19 mouse cellular contexts compared by ENCODE assay signal in genomic region chr16:95745685-95746084, GRCm38 (mm10). TPM values are rescaled to one million over a fixed set of nuclear protein-coding genes. Genes with fewer than 3 reads are reported as not detected.
DNase-seq lines count a peak whose midpoint lies in the region; ATAC-seq lines count a peak whose summit lies in the region.
"Had no signal": no experiment of that assay in that cellular context is flagged by ENCODE, and none has a peak within 500 bp of the region (broad histone marks: within the 10 kb centered on the region; RNA-seq: fewer than 3 reads in every experiment).

No protein-coding gene starts in this region.

- H3K27ac ChIP-seq in heart, embryonic 16.5 days (ENCODE audit: low read length): peak overlapping the region; percentile 47
- H3K27ac ChIP-seq in lung, embryonic 15.5 days: peak overlapping the region; percentile 37; the same call in 1 of the 2 replicates
- peak overlapping the region; percentile 29; the same call in 1 of the 2 replicates for H3K27ac ChIP-seq in embryonic facial prominence, embryonic 14.5 days (replicated peaks; ENCODE audit: low read depth, low read length)
- no peak overlapping the region for H3K27ac ChIP-seq in hindbrain, embryonic 11.5 days (ENCODE audit: low read depth, low read length)
- H3K27ac ChIP-seq: forebrain, embryonic 15.5 days; hindbrain, embryonic 12.5 days had no signal

- no peaks in the 10 kb centered on the region for H3K36me3 ChIP-seq in heart, embryonic 16.5 days (ENCODE audit: control insufficient read depth, insufficient read depth)
- H3K36me3 ChIP-seq in lung, embryonic 15.5 days: no peaks in the 10 kb centered on the region
- H3K36me3 ChIP-seq in embryonic facial prominence, embryonic 14.5 days (ENCODE audit: control insufficient read depth, insufficient read depth, low read length): no peaks in the 10 kb centered on the region
- no peaks in the 10 kb centered on the region for H3K36me3 ChIP-seq in splenic B cell, adult 2 months (ENCODE audit: control insufficient read depth, insufficient read depth, low read length, poor library complexity, severe bottlenecking)
- no peaks in the 10 kb centered on the region for H3K36me3 ChIP-seq in hindbrain, embryonic 11.5 days (ENCODE audit: control insufficient read depth, insufficient read depth, low read length)
- H3K36me3 ChIP-seq: forebrain, embryonic 15.5 days; G1E; heart, embryonic 12.5 days; hindbrain, embryonic 12.5 days had no signal

- H3K4me1 ChIP-seq in heart, embryonic 16.5 days (ENCODE audit: control insufficient read depth, insufficient read depth, low read length): peaks cover 24% of the 10 kb centered on the region
- H3K4me1 ChIP-seq in lung, embryonic 15.5 days: peaks cover 59% of the 10 kb centered on the region
- peaks cover 46% of the 10 kb centered on the region for H3K4me1 ChIP-seq in embryonic facial prominence, embryonic 14.5 days (ENCODE audit: control insufficient read depth, insufficient read depth, low read length)
- no peaks in the 10 kb centered on the region for H3K4me1 ChIP-seq in hindbrain, embryonic 11.5 days (replicated peaks; ENCODE audit: control insufficient read depth, insufficient read depth, low read length)
- H3K4me1 ChIP-seq: hindbrain, embryonic 12.5 days had no signal

- 67% methylated on average over 3 of the region's 3 CpGs for whole genome bisulfite sequencing in heart, embryonic 16.5 days
- 67% methylated on average over 3 of the region's 3 CpGs for WGBS in lung, embryonic 15.5 days
- 75% methylated on average over 3 of the region's 3 CpGs for WGBS in embryonic facial prominence, embryonic 14.5 days
- 75% methylated on average over 3 of the region's 3 CpGs for WGBS in hindbrain, embryonic 11.5 days

- H3K27me3 ChIP-seq in heart, embryonic 16.5 days (ENCODE audit: control insufficient read depth, insufficient read depth, low read length): no peaks in the 10 kb centered on the region
- H3K27me3 ChIP-seq in lung, embryonic 15.5 days: no peaks in the 10 kb centered on the region
- no peaks in the 10 kb centered on the region for H3K27me3 ChIP-seq in embryonic facial prominence, embryonic 14.5 days (replicated peaks; ENCODE audit: control insufficient read depth, insufficient read depth, low read length)
- H3K27me3 ChIP-seq in splenic B cell, adult 2 months (ENCODE audit: control insufficient read depth, insufficient read depth, low read length, poor library complexity, severe bottlenecking): no peaks in the 10 kb centered on the region
- H3K27me3 ChIP-seq in hindbrain, embryonic 11.5 days (ENCODE audit: control insufficient read depth, insufficient read depth, low read length): no peaks in the 10 kb centered on the region
- H3K27me3 ChIP-seq: forebrain, embryonic 15.5 days; heart, embryonic 12.5 days; hindbrain, embryonic 12.5 days had no signal

- H3K4me2 ChIP-seq in heart, embryonic 16.5 days (ENCODE audit: low read depth, low read length): no peak overlapping the region
- no peak overlapping the region for H3K4me2 ChIP-seq in lung, embryonic 15.5 days
- H3K4me2 ChIP-seq in embryonic facial prominence, embryonic 14.5 days (ENCODE audit: low read depth, low read length): no peak overlapping the region
- H3K4me2 ChIP-seq in hindbrain, embryonic 11.5 days (replicated peaks; ENCODE audit: low read depth, low read length): no peak overlapping the region
- H3K4me2 ChIP-seq: forebrain, embryonic 15.5 days; heart, embryonic 12.5 days; hindbrain, embryonic 12.5 days had no signal

- ATAC-seq in heart, embryonic 16.5 days (replicated peaks; ENCODE audit: extremely low read depth, insufficient read depth, low FRiP score): no peak
- ATAC-seq in lung, embryonic 15.5 days (ENCODE audit: borderline replicate concordance, extremely low read depth, low FRiP score, low TSS enrichment): no peak
- no peak for ATAC-seq in embryonic facial prominence, embryonic 14.5 days (ENCODE audit: low read depth)
- ATAC-seq in hindbrain, embryonic 11.5 days (ENCODE audit: low FRiP score): no peak
- ATAC-seq: forebrain, embryonic 15.5 days; hindbrain, embryonic 16.5 days had no signal

- no peak overlapping the region for H3K4me3 ChIP-seq in heart, embryonic 16.5 days (ENCODE audit: low read length)
- no peak overlapping the region for H3K4me3 ChIP-seq in lung, embryonic 15.5 days
- H3K4me3 ChIP-seq in embryonic facial prominence, embryonic 14.5 days (ENCODE audit: low read depth, low read length): no peak overlapping the region
- H3K4me3 ChIP-seq in hindbrain, embryonic 11.5 days (ENCODE audit: low read depth, low read length): no peak overlapping the region
- H3K4me3 ChIP-seq: forebrain, embryonic 15.5 days; heart, embryonic 12.5 days; hindbrain, embryonic 12.5 days had no signal

- no peak overlapping the region for H3K9ac ChIP-seq in heart, embryonic 16.5 days (ENCODE audit: low read length)
- H3K9ac ChIP-seq in lung, embryonic 15.5 days: no peak overlapping the region
- H3K9ac ChIP-seq in embryonic facial prominence, embryonic 14.5 days (ENCODE audit: low read depth, low read length): no peak overlapping the region
- H3K9ac ChIP-seq in hindbrain, embryonic 11.5 days (ENCODE audit: low read depth, low read length): no peak overlapping the region
- H3K9ac ChIP-seq: forebrain, embryonic 15.5 days; heart, embryonic 12.5 days; hindbrain, embryonic 12.5 days had no signal

- no peak for DNase-seq in heart, postnatal 4 days
- DNase-seq in lung, postnatal 25 days (ENCODE audit: low spot score): no peak
- DNase-seq in embryonic facial prominence, embryonic 14.5 days (ENCODE audit: low spot score): no peak
- peak; percentile 36 for DNase-seq in splenic B cell, adult 2 months (ENCODE audit: low read depth, low spot score)
- DNase-seq in kidney, postnatal 14 days: no peak
- DNase-seq in hindbrain, embryonic 11.5 days (ENCODE audit: low spot score): no peak
- DNase-seq: adrenal gland, postnatal 10 days; cerebellum, adult 11-12 months; cerebellum, adult 9-10 months; cerebellum, postnatal 25 days; gastrocnemius, postnatal 10 days; heart, postnatal 10 days had no signal

- no peaks in the 10 kb centered on the region for H3K9me3 ChIP-seq in heart, embryonic 16.5 days (replicated peaks; ENCODE audit: control insufficient read depth, low read length)
- no peaks in the 10 kb centered on the region for H3K9me3 ChIP-seq in lung, embryonic 15.5 days
- no peaks in the 10 kb centered on the region for H3K9me3 ChIP-seq in embryonic facial prominence, embryonic 14.5 days (ENCODE audit: control insufficient read depth, low read length)
- no peaks in the 10 kb centered on the region for H3K9me3 ChIP-seq in hindbrain, embryonic 11.5 days (ENCODE audit: control insufficient read depth, low read length)
- H3K9me3 ChIP-seq: forebrain, embryonic 15.5 days; G1E; heart, embryonic 12.5 days; hindbrain, embryonic 12.5 days had no signal

RNA-seq across cellular contexts. Expression of gene Ets2, which starts 43.8 kb away (rescaled TPM):
- polyA plus RNA-seq in heart, embryonic 16.5 days (2015; fragmentation: Nextera tagmentation; extraction: Ambion mirVana): 71.1 and 73.6 TPM in 2 replicates
- 100 to 1,000 TPM; 106 to 110 TPM for total RNA-seq in heart, postnatal 4 days (2021)
- polyA plus RNA-seq in lung, embryonic 15.5 days (2015; fragmentation: Nextera tagmentation; extraction: Ambion mirVana): 96.1 and 107 TPM in 2 replicates
- polyA plus RNA-seq in embryonic facial prominence, embryonic 14.5 days (2014; fragmentation: Nextera tagmentation; extraction: Ambion mirVana): 55.7 and 56.8 TPM in 2 replicates
- 17.6 and 25.0 TPM in 2 replicates for polyA plus RNA-seq in hindbrain, embryonic 11.5 days (2014; fragmentation: Nextera tagmentation; extraction: Ambion mirVana)
